Mouse (Mus musculus): ENCODE results near the gene Dgkz.

- TF ChIP-seq CTCF (conservative IDR thresholded peaks at IDR 0.05; ENCODE audit: insufficient read depth, insufficient read length, low read depth, low read length), result no peak
- TF ChIP-seq POLR2A (IDR thresholded peaks at IDR 0.05; ENCODE audit: low read depth, low read length), result no peak
These were observed 69.5 kb downstream of the Dgkz start for GRCm38 (mm10) chr2:91906141-91906540.

Data from kidney, adult 2 months (tissue).